Mouse (Mus musculus): ENCODE data around the gene Rpl21. TPM values are rescaled to one million over a fixed set of nuclear protein-coding genes. Genes with fewer than 3 reads are reported as not detected.

The Rpl21 gene
- polyA plus RNA-seq, 1 experiment = 519 TPM

DNA sequence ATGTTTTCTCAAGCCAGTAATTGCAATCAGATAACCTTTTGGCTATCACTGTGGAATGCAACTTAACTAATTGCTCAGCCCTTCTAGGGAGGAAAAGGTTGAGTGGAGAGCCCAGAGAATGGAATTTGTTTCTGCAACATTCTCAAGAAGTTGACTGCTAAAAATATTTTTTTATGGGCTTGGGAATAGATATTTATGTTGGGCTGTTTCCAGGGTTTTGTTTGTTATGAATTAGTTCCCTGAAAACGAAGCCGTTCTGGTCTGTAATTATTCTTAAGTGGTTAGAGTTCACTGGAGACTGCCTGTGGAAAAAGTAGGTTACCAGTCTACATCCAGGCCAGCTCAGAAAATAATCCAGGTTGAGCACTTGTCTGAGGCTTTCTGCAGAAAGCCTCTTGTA lies 13.8 kb downstream of the Rpl21 start:
- peak overlapping the region; percentile 93 for H3K4me2 ChIP-seq (ENCODE audit: low read depth)
- TF ChIP-seq SRF (IDR thresholded peaks at IDR 0.05; ENCODE audit: control insufficient read depth, insufficient read length, low read depth) (no peak), TCF3 (IDR thresholded peaks at IDR 0.05; ENCODE audit: insufficient read length, low read depth) (no peak), USF1 (IDR thresholded peaks at IDR 0.05; ENCODE audit: low read depth) (no peak), POLR2AphosphoS2 (IDR thresholded peaks at IDR 0.05; ENCODE audit: insufficient read length, low read depth) (no peak), REST (IDR thresholded peaks at IDR 0.05; ENCODE audit: insufficient read depth, insufficient read length) (no peak), MYOG (IDR thresholded peaks at IDR 0.05; ENCODE audit: control insufficient read depth in 1 of 3, insufficient read depth in 1 of 3, insufficient read length in 2 of 3, low read depth in 2 of 3) (no peak), CEBPB (IDR thresholded peaks at IDR 0.05; ENCODE audit: insufficient read depth, poor library complexity, severe bottlenecking) (no peak), MYOD1 (IDR thresholded peaks at IDR 0.05; ENCODE audit: control insufficient read depth in 1 of 3, insufficient read length in 2 of 3, low read depth in 2 of 3) (no peak), E2F4 (IDR thresholded peaks at IDR 0.05; ENCODE audit: insufficient read depth) (no peak), TCF12 (IDR thresholded peaks at IDR 0.05; ENCODE audit: insufficient read depth, poor library complexity, severe bottlenecking) (no peak), POLR2A (IDR thresholded peaks at IDR 0.05; ENCODE audit: insufficient read length, low read depth) (no peak), MAX (IDR thresholded peaks at IDR 0.05; ENCODE audit: low read depth) (no peak)
- no peak overlapping the region for H3ac ChIP-seq (ENCODE audit: control insufficient read depth, insufficient read length)
- no peaks in the 10 kb centered on the region for H3K36me3 ChIP-seq (ENCODE audit: control insufficient read depth, insufficient read depth)
- H3K27me3 ChIP-seq (ENCODE audit: control insufficient read depth, insufficient read depth, insufficient read length) = no peaks in the 10 kb centered on the region
- no peak overlapping the region for H3K4me3 ChIP-seq
- H3K79me2 ChIP-seq (ENCODE audit: control insufficient read depth, insufficient read depth) = no peaks in the 10 kb centered on the region

DNA sequence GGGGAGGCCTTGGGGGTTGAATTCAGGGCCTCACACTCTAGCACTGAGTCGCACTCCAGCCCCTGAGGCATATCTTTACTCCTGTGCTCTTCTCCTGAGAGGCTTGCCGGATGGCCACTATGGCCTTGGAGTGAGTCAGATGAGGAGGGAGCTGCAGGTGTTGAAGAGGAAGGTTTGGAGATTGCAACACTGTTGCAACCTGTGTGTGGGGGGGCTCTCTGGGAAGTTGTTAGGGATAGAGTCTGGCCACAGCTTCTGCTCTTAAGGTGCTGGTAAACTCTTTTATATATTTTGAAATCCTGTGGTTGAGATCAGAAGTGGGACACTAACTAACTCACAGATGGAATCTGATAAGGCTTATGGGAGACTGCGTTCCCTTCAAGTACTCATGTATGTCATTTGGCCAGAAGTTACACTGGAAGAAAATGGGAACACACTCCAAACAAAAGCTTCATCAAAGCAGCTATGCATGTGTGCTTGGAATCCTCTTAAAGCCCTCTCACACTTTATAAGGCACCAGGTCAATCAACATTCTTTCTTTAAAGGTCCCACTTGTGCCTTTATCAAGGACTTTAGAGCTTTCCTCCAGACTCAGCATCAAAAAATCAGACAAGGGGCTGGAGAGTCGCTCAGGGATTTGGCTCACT lies 16.4 kb downstream of the Rpl21 start:
- H3ac ChIP-seq (ENCODE audit: control insufficient read depth, insufficient read length) = no peak overlapping the region
- no peaks in the 10 kb centered on the region for H3K79me2 ChIP-seq (ENCODE audit: control insufficient read depth, insufficient read depth)
- no peak overlapping the region for H3K4me2 ChIP-seq (ENCODE audit: low read depth)
- no peaks in the 10 kb centered on the region for H3K36me3 ChIP-seq (ENCODE audit: control insufficient read depth, insufficient read depth)
- no peak overlapping the region for H3K4me3 ChIP-seq
- H3K27me3 ChIP-seq (ENCODE audit: control insufficient read depth, insufficient read depth, insufficient read length) = no peaks in the 10 kb centered on the region
- no peak for TF ChIP-seq MYOG (IDR thresholded peaks at IDR 0.05; ENCODE audit: control insufficient read depth in 1 of 3, insufficient read depth in 1 of 3, insufficient read length in 2 of 3, low read depth in 2 of 3)

- no peak overlapping the region for H3K4me3 ChIP-seq
- H3ac ChIP-seq (ENCODE audit: control insufficient read depth, insufficient read length) = no peak overlapping the region
- no peak overlapping the region for H3K4me2 ChIP-seq (ENCODE audit: low read depth)
- H3K79me2 ChIP-seq (ENCODE audit: control insufficient read depth, insufficient read depth) = no peaks in the 10 kb centered on the region
- no peaks in the 10 kb centered on the region for H3K36me3 ChIP-seq (ENCODE audit: control insufficient read depth, insufficient read depth)
- H3K27me3 ChIP-seq (ENCODE audit: control insufficient read depth, insufficient read depth, insufficient read length) = no peaks in the 10 kb centered on the region
- TF ChIP-seq E2F4 (IDR thresholded peaks at IDR 0.05; ENCODE audit: insufficient read depth) = no peak
Observed at GRCm38 (mm10) chr5:146856106-146856505, 23.4 kb downstream of the Rpl21 start.

- no peaks in the 10 kb centered on the region for H3K27me3 ChIP-seq (ENCODE audit: control insufficient read depth, insufficient read depth, insufficient read length)
- no peaks in the 10 kb centered on the region for H3K79me2 ChIP-seq (ENCODE audit: control insufficient read depth, insufficient read depth)
- no peaks in the 10 kb centered on the region for H3K36me3 ChIP-seq (ENCODE audit: control insufficient read depth, insufficient read depth)
- TF ChIP-seq E2F4 (IDR thresholded peaks at IDR 0.05; ENCODE audit: insufficient read depth) = no peak
- TF ChIP-seq SRF (IDR thresholded peaks at IDR 0.05; ENCODE audit: control insufficient read depth, insufficient read length, low read depth) = no peak
- no peak for TF ChIP-seq USF1 (IDR thresholded peaks at IDR 0.05; ENCODE audit: low read depth)
- no peak for TF ChIP-seq REST (IDR thresholded peaks at IDR 0.05; ENCODE audit: insufficient read depth, insufficient read length)
- TF ChIP-seq POLR2AphosphoS2 (IDR thresholded peaks at IDR 0.05; ENCODE audit: insufficient read length, low read depth) = no peak
- no peak for TF ChIP-seq CEBPB (IDR thresholded peaks at IDR 0.05; ENCODE audit: insufficient read depth, poor library complexity, severe bottlenecking)
- no peak for TF ChIP-seq POLR2A (IDR thresholded peaks at IDR 0.05; ENCODE audit: insufficient read length, low read depth)
- H3K4me2 ChIP-seq (ENCODE audit: low read depth) = no peak overlapping the region
- no peak overlapping the region for H3K4me3 ChIP-seq
- H3ac ChIP-seq (ENCODE audit: control insufficient read depth, insufficient read length) = no peak overlapping the region
Observed at GRCm38 (mm10) chr5:146857620-146858019, 24.9 kb downstream of the Rpl21 start.

DNA sequence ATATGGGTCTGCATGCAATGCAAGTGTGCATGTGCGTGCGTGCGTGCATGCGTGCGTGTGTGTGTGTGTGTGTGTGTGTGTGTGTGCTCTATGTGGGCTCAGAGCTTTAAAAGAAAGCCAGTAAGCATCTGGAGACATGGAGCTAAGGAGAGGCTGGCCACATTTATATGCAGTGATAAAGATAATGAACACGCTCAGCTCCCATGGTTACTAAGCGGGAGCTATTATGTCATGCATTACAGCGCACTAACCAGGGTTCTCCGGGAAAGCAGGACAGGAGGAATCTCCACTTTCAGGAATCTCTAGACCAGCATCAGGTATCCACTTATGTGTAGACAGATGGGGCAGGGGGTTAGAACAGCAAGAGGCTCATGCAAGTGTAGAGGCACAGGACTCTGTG lies 26.1 kb downstream of the Rpl21 start:
- no peaks in the 10 kb centered on the region for H3K27me3 ChIP-seq (ENCODE audit: control insufficient read depth, insufficient read depth, insufficient read length)
- H3K36me3 ChIP-seq (ENCODE audit: control insufficient read depth, insufficient read depth) = no peaks in the 10 kb centered on the region
- H3K4me3 ChIP-seq = no peak overlapping the region
- no peak for TF ChIP-seq TCF12 (IDR thresholded peaks at IDR 0.05; ENCODE audit: insufficient read depth, poor library complexity, severe bottlenecking)
- TF ChIP-seq USF1 (IDR thresholded peaks at IDR 0.05; ENCODE audit: low read depth) = no peak
- no peak for TF ChIP-seq POLR2AphosphoS2 (IDR thresholded peaks at IDR 0.05; ENCODE audit: insufficient read length, low read depth)
- no peak overlapping the region for H3ac ChIP-seq (ENCODE audit: control insufficient read depth, insufficient read length)
- H3K4me2 ChIP-seq (ENCODE audit: low read depth) = no peak overlapping the region
- no peaks in the 10 kb centered on the region for H3K79me2 ChIP-seq (ENCODE audit: control insufficient read depth, insufficient read depth)

GRCm38 (mm10) chr5:146859246-146859645 lies 26.6 kb downstream of the Rpl21 start:
- no peaks in the 10 kb centered on the region for H3K36me3 ChIP-seq (ENCODE audit: control insufficient read depth, insufficient read depth)
- no peaks in the 10 kb centered on the region for H3K27me3 ChIP-seq (ENCODE audit: control insufficient read depth, insufficient read depth, insufficient read length)
- H3K4me3 ChIP-seq = no peak overlapping the region
- no peak overlapping the region for H3K4me2 ChIP-seq (ENCODE audit: low read depth)
- no peaks in the 10 kb centered on the region for H3K79me2 ChIP-seq (ENCODE audit: control insufficient read depth, insufficient read depth)
- TF ChIP-seq MAX (IDR thresholded peaks at IDR 0.05; ENCODE audit: low read depth) (no peak), SRF (IDR thresholded peaks at IDR 0.05; ENCODE audit: control insufficient read depth, insufficient read length, low read depth) (no peak), TCF12 (IDR thresholded peaks at IDR 0.05; ENCODE audit: insufficient read depth, poor library complexity, severe bottlenecking) (no peak), CEBPB (IDR thresholded peaks at IDR 0.05; ENCODE audit: insufficient read depth, poor library complexity, severe bottlenecking) (no peak), TCF3 (IDR thresholded peaks at IDR 0.05; ENCODE audit: insufficient read length, low read depth) (no peak), REST (IDR thresholded peaks at IDR 0.05; ENCODE audit: insufficient read depth, insufficient read length) (no peak), MYOD1 (IDR thresholded peaks at IDR 0.05; ENCODE audit: control insufficient read depth in 1 of 3, insufficient read length in 2 of 3, low read depth in 2 of 3) (no peak), USF1 (IDR thresholded peaks at IDR 0.05; ENCODE audit: low read depth) (no peak), POLR2AphosphoS2 (IDR thresholded peaks at IDR 0.05; ENCODE audit: insufficient read length, low read depth) (no peak), MYOG (IDR thresholded peaks at IDR 0.05; ENCODE audit: control insufficient read depth in 1 of 3, insufficient read depth in 1 of 3, insufficient read length in 2 of 3, low read depth in 2 of 3) (no peak), POLR2A (IDR thresholded peaks at IDR 0.05; ENCODE audit: insufficient read length, low read depth) (no peak), E2F4 (IDR thresholded peaks at IDR 0.05; ENCODE audit: insufficient read depth) (no peak)
- H3ac ChIP-seq (ENCODE audit: control insufficient read depth, insufficient read length) = no peak overlapping the region
